Mouse (Mus musculus): Measurements from ENCODE around the gene Clec10a.
"Not testable (repeated sequence)": the region's sequence is repeated elsewhere in the genome, so short reads cannot be mapped to it uniquely, and the experiment has no call there.

The Clec10a gene

GRCm38 (mm10) chr11:70155897-70156296 is at the start of gene Clec10a:
Gene Clec10a, plus strand, starts transcription at chr11:70156197.
- DNase-seq (ENCODE audit: low spot score): not testable (repeated sequence)

GRCm38 (mm10) chr11:70107085-70107484 is 48.9 kb upstream of the Clec10a start:
- DNase-seq (ENCODE audit: low spot score): no peak

- DNase-seq (ENCODE audit: low spot score): no peak
Measured at GRCm38 (mm10) chr11:70110146-70110545, 45.9 kb upstream of the Clec10a start.

- no peak for DNase-seq (ENCODE audit: low spot score)
Measured at GRCm38 (mm10) chr11:70114562-70114961, 41.4 kb upstream of the Clec10a start.

- DNase-seq (ENCODE audit: low spot score): no peak
Measured at GRCm38 (mm10) chr11:70115901-70116300, 40.1 kb upstream of the Clec10a start.

GRCm38 (mm10) chr11:70129926-70130379 is 26.0 kb upstream of the Clec10a start, which contains the start of gene Mgl2:
Gene Mgl2, plus strand, starts transcription at chr11:70130329.
- DNase-seq (ENCODE audit: low spot score): no peak

- DNase-seq (ENCODE audit: low spot score): not testable (repeated sequence)
Measured at GRCm38 (mm10) chr11:70135001-70135400, 21.0 kb upstream of the Clec10a start.

- DNase-seq (ENCODE audit: low spot score): not testable (repeated sequence)
Measured at GRCm38 (mm10) chr11:70135925-70136324, 20.1 kb upstream of the Clec10a start.

- no peak for DNase-seq (ENCODE audit: low spot score)
Measured at GRCm38 (mm10) chr11:70139171-70139570, 16.8 kb upstream of the Clec10a start.

- no peak for DNase-seq (ENCODE audit: low spot score)
Measured at GRCm38 (mm10) chr11:70151072-70151471, 4.9 kb upstream of the Clec10a start.

GRCm38 (mm10) chr11:70162336-70162735 is 6.3 kb downstream of the Clec10a start:
- no peak for DNase-seq (ENCODE audit: low spot score)

- peak; percentile 17 for DNase-seq (ENCODE audit: low spot score)
Measured at GRCm38 (mm10) chr11:70165972-70166921, 10.2 kb downstream of the Clec10a start.

GRCm38 (mm10) chr11:70168136-70168535 is 12.1 kb downstream of the Clec10a start:
- DNase-seq (ENCODE audit: low spot score): no peak

- not testable (repeated sequence) for DNase-seq (ENCODE audit: low spot score)
Measured at GRCm38 (mm10) chr11:70169471-70169870, 13.5 kb downstream of the Clec10a start.

- no peak for DNase-seq (ENCODE audit: low spot score)
Measured at GRCm38 (mm10) chr11:70170291-70170690, 14.3 kb downstream of the Clec10a start.

GRCm38 (mm10) chr11:70171181-70171580 is 15.2 kb downstream of the Clec10a start:
- no peak for DNase-seq (ENCODE audit: low spot score)

- DNase-seq (ENCODE audit: low spot score): no peak
Measured at GRCm38 (mm10) chr11:70171847-70172246, 15.8 kb downstream of the Clec10a start.

- no peak for DNase-seq (ENCODE audit: low spot score)
Measured at GRCm38 (mm10) chr11:70172298-70172697, 16.3 kb downstream of the Clec10a start.

GRCm38 (mm10) chr11:70174491-70174890 is 18.5 kb downstream of the Clec10a start:
- no peak for DNase-seq (ENCODE audit: low spot score)

GRCm38 (mm10) chr11:70177647-70178046 is 21.6 kb downstream of the Clec10a start:
- DNase-seq (ENCODE audit: low spot score): no peak

GRCm38 (mm10) chr11:70178311-70178710 is 22.3 kb downstream of the Clec10a start:
- no peak for DNase-seq (ENCODE audit: low spot score)

- DNase-seq (ENCODE audit: low spot score): no peak
Measured at GRCm38 (mm10) chr11:70178756-70179155, 22.8 kb downstream of the Clec10a start.

GRCm38 (mm10) chr11:70179401-70179800 is 23.4 kb downstream of the Clec10a start:
- peak; percentile 25 for DNase-seq (ENCODE audit: low spot score)
